Comparison of ENCODE assay signal across 9 mouse cellular contexts in genomic region chr10:77544916-77545315, GRCm38 (mm10). TPM values are rescaled to one million over a fixed set of nuclear protein-coding genes. Genes with fewer than 3 reads are reported as not detected.
A peak's percentile ranks its signal among the peaks of the same experiment; 100 is the strongest.
DNase-seq lines count a peak whose midpoint lies in the region; TF ChIP-seq lines count a peak whose summit lies in the region.
"Had no signal": no experiment of that assay in that cellular context is flagged by ENCODE, and none has a peak within 500 bp of the region (broad histone marks: within the 10 kb centered on the region; RNA-seq: fewer than 3 reads in every experiment).

No protein-coding gene starts in this region.

- intact Hi-C loops in gastrocnemius, adult 2 months (cut with DNase I) = no loop called here
- intact Hi-C loops in left cerebral cortex, adult 2 months (cut with DNase I) = no loop called here

- peak overlapping the region; percentile 74 for H3K27ac ChIP-seq in gastrocnemius, adult 2 months
- no peak overlapping the region; the same call in 1 of the 2 replicates for H3K27ac ChIP-seq in left cerebral cortex, adult 2 months

- no peak for TF ChIP-seq CTCF in gastrocnemius, adult 2 months (IDR thresholded peaks at IDR 0.05)
- no peak for TF ChIP-seq CTCF in left cerebral cortex, adult 2 months (IDR thresholded peaks at IDR 0.05)

- DNase-seq in 3T3-L1 (ENCODE audit: low read depth, low spot score) = peak; percentile 94
- peak; percentile 68 for DNase-seq in adrenal gland, postnatal 14 days
- DNase-seq in gastrocnemius, adult 2 months = peak; percentile 93
- DNase-seq in left cerebral cortex, adult 2 months (ENCODE audit: extremely low spot score in 1 of 2, low spot score in 2 of 2) = peak; percentile 18 to 64
- DNase-seq in right cerebral cortex, postnatal 36 days (ENCODE audit: low spot score in 2 of 2) = peak; percentile 60 to 64
- DNase-seq in kidney, postnatal 10 days = no peak
- DNase-seq in testis, postnatal 10 days (ENCODE audit: low spot score) = no peak
- no peak for DNase-seq in thymus, postnatal 4 days
- DNase-seq: lung, embryonic 14.5 days had no signal

- H3K4me3 ChIP-seq in gastrocnemius, adult 2 months = no peak overlapping the region
- H3K4me3 ChIP-seq in left cerebral cortex, adult 2 months = no peak overlapping the region

RNA-seq across cellular contexts. Expression of gene Itgb2, which starts 14.9 kb away (rescaled TPM):
- 5.8 and 16.0 TPM in 2 replicates for total RNA-seq in adrenal gland, postnatal 14 days (2021)
- 1 to 10 TPM in 1 of 2 experiments, under 1 TPM in 1; 0.92 to 1.8 TPM for total RNA-seq in gastrocnemius, adult 2 months (2021)
- total RNA-seq in left cerebral cortex, adult 2 months (2021) = 1 to 10 TPM; 3.0 to 3.5 TPM

RNA-seq across cellular contexts. Expression of gene Fam207a, which starts 29.3 kb away (rescaled TPM):
- total RNA-seq in adrenal gland, postnatal 14 days (2021) = 21.6 and 27.2 TPM in 2 replicates
- 1 to 10 TPM; 5.4 to 8.4 TPM for total RNA-seq in gastrocnemius, adult 2 months (2021)
- total RNA-seq in left cerebral cortex, adult 2 months (2021) = 10 to 100 TPM; 32.6 to 35.7 TPM

RNA-seq across cellular contexts. Expression of gene Pttg1ip, which starts 36.6 kb away (rescaled TPM):
- 168 and 172 TPM in 2 replicates for total RNA-seq in adrenal gland, postnatal 14 days (2021)
- total RNA-seq in gastrocnemius, adult 2 months (2021) = 10 to 100 TPM; 30.5 to 36.5 TPM
- 10 to 100 TPM; 71.6 to 77.6 TPM for total RNA-seq in left cerebral cortex, adult 2 months (2021)

Comparison
In these comparisons a context has a peak if more than half of its experiments do, and no peak if none do; other contexts are left out.
1. DNase-seq: peak in 3T3-L1 (single experiment), adrenal gland, postnatal 14 days (single experiment), gastrocnemius, adult 2 months (single experiment), left cerebral cortex, adult 2 months (2 of 2) and right cerebral cortex, postnatal 36 days (2 of 2); none in kidney, postnatal 10 days (single experiment), testis, postnatal 10 days (single experiment) and thymus, postnatal 4 days (single experiment).